Mouse (Mus musculus) olfactory bulb, adult 2 months (tissue): ENCODE measurements around the gene Ppef2.

Source experiments
- CTCF ChIP-seq: fragments of 200-500 bp; IDR thresholded peaks from 2 replicates; pipeline ENCODE4 v1.5.1; 2012; ENCODE audit warnings: low read depth, mild to moderate bottlenecking, low read length, moderate library complexity; ENCODE audit not compliant: insufficient read depth
- POLR2A ChIP-seq: fragments of 200-500 bp; IDR thresholded peaks from 2 replicates; pipeline ENCODE4 v1.6.1; 2012; ENCODE audit warnings: mild to moderate bottlenecking, low read depth, low read length, moderate library complexity; ENCODE audit not compliant: insufficient read depth

GRCm38 (mm10) chr5:92252031-92252430, 4.0 kb downstream of the Ppef2 start:
- TF ChIP-seq CTCF (no peak), POLR2A (no peak)
